Mouse (Mus musculus): ENCODE measurements around the gene Dennd5b.

DNA sequence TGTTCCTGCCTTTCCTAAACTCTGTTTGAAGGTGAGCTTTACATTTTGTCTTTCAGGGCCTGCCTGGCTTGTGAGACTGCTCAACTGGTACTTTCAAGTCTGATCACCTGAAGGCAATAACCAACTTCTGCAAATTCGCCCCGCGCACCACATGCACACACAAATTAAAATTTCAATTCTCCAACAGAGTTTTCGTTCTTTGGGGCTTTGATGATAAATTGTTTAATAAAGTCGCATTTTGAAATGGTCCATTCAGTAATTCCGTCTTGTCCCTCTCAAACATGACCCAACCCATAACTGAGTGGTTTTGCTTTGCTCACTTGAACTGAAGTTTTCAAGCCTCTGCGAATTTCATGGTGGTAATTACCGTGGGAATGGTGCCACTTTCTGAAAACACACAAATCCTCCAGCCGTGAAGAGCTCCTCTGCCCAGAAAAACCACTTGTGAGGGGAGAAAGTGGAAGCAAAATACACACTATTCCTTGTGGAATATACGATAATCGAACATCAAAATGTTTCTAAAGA lies 154.5 kb downstream of the Dennd5b start:
- TF ChIP-seq CTCF (IDR thresholded peaks at IDR 0.05; ENCODE audit: low read depth, low read length) = no peak
- TF ChIP-seq POLR2A (IDR thresholded peaks at IDR 0.05; ENCODE audit: extremely low read depth, insufficient read depth, low read length) = no peak
